ENCODE assay signal across 19 mouse cellular contexts in genomic region chr11:78155674-78156073, GRCm38 (mm10). TPM values are rescaled to one million over a fixed set of nuclear protein-coding genes. Genes with fewer than 3 reads are reported as not detected.
DNase-seq lines count a peak whose midpoint lies in the region; ATAC-seq lines count a peak whose summit lies in the region.
"Had no signal": no experiment of that assay in that cellular context is flagged by ENCODE, and none has a peak within 500 bp of the region (broad histone marks: within the 10 kb centered on the region; RNA-seq: fewer than 3 reads in every experiment).

No protein-coding gene starts in this region.

- peak overlapping the region; percentile 7; the same call in 1 of the 2 replicates for H3K27ac ChIP-seq in forebrain, embryonic 11.5 days (ENCODE audit: low read depth, low read length)
- no peak overlapping the region for H3K27ac ChIP-seq in forebrain, embryonic 12.5 days
- peak overlapping the region; percentile 64 for H3K27ac ChIP-seq in limb, embryonic 13.5 days
- no peak overlapping the region for H3K27ac ChIP-seq in limb, embryonic 10.5 days
- H3K27ac ChIP-seq: forebrain, embryonic 15.5 days; heart, adult 2 months; heart, embryonic 15.5 days had no signal

- peak; percentile 30 for DNase-seq in cerebellum, adult 9-11 months
- DNase-seq in cerebellum, adult 9-10 months: no peak
- DNase-seq in forebrain, embryonic 11.5 days (ENCODE audit: low spot score): no peak
- no peak for DNase-seq in limb, embryonic 10.5 days (ENCODE audit: low spot score)
- DNase-seq in testis, postnatal 10 days (ENCODE audit: low spot score): peak; percentile 34
- DNase-seq in testis, postnatal 14 days (ENCODE audit: low spot score): no peak
- DNase-seq: adrenal gland, postnatal 10 days; embryo, embryonic 11 days; gastrocnemius, postnatal 10 days; heart, adult 2 months; heart, postnatal 14 days; kidney, adult 11 months had no signal

- H3K4me3 ChIP-seq in forebrain, embryonic 11.5 days (ENCODE audit: low read depth, low read length): no peak overlapping the region
- no peak overlapping the region for H3K4me3 ChIP-seq in forebrain, embryonic 12.5 days (replicated peaks)
- no peak overlapping the region for H3K4me3 ChIP-seq in limb, embryonic 13.5 days
- no peak overlapping the region for H3K4me3 ChIP-seq in limb, embryonic 10.5 days
- H3K4me3 ChIP-seq: embryonic facial prominence, embryonic 13.5 days; forebrain, embryonic 15.5 days; heart, adult 2 months; heart, embryonic 15.5 days had no signal

- 0 out of 2 replicates have a peak, but pooled peaks cover 2% of the 10 kb centered on the region for H3K4me1 ChIP-seq in forebrain, embryonic 11.5 days (replicated peaks; ENCODE audit: control insufficient read depth, insufficient read depth, low read length)
- H3K4me1 ChIP-seq in forebrain, embryonic 12.5 days: peaks cover 18% of the 10 kb centered on the region
- peaks cover 39% of the 10 kb centered on the region for H3K4me1 ChIP-seq in limb, embryonic 13.5 days
- 0 out of 2 replicates have a peak, but pooled peaks cover 8% of the 10 kb centered on the region for H3K4me1 ChIP-seq in limb, embryonic 10.5 days

- no peak for ATAC-seq in forebrain, embryonic 11.5 days (replicated peaks; ENCODE audit: low FRiP score)
- no peak for ATAC-seq in forebrain, embryonic 12.5 days (ENCODE audit: low FRiP score)
- ATAC-seq in limb, embryonic 13.5 days (ENCODE audit: low FRiP score, low read depth): no peak
- ATAC-seq: forebrain, embryonic 15.5 days; hindbrain, embryonic 16.5 days had no signal

- H3K9me3 ChIP-seq in forebrain, embryonic 11.5 days (ENCODE audit: control insufficient read depth, low read length): no peaks in the 10 kb centered on the region
- no peaks in the 10 kb centered on the region for H3K9me3 ChIP-seq in forebrain, embryonic 12.5 days
- H3K9me3 ChIP-seq in limb, embryonic 13.5 days: no peaks in the 10 kb centered on the region
- H3K9me3 ChIP-seq in limb, embryonic 10.5 days (replicated peaks): no peaks in the 10 kb centered on the region
- H3K9me3 ChIP-seq: embryonic facial prominence, embryonic 13.5 days; forebrain, embryonic 15.5 days; heart, embryonic 15.5 days had no signal

- 70% methylated on average over 5 of the region's 5 CpGs for WGBS in forebrain, embryonic 11.5 days
- 79% methylated on average over 5 of the region's 5 CpGs for WGBS in forebrain, embryonic 12.5 days
- WGBS in limb, embryonic 13.5 days: 78% methylated on average over 5 of the region's 5 CpGs
- 88% methylated on average over 5 of the region's 5 CpGs for WGBS in limb, embryonic 10.5 days

- no peak overlapping the region for H3K4me2 ChIP-seq in forebrain, embryonic 11.5 days (ENCODE audit: low read depth, low read length, severe bottlenecking)
- no peak overlapping the region for H3K4me2 ChIP-seq in forebrain, embryonic 12.5 days
- no peak overlapping the region for H3K4me2 ChIP-seq in limb, embryonic 13.5 days (replicated peaks)
- H3K4me2 ChIP-seq: embryonic facial prominence, embryonic 13.5 days; forebrain, embryonic 15.5 days; heart, embryonic 11.5 days; heart, embryonic 15.5 days had no signal

- peaks cover 23% of the 10 kb centered on the region for H3K36me3 ChIP-seq in forebrain, embryonic 11.5 days (ENCODE audit: control insufficient read depth, insufficient read depth, low read length)
- peaks cover 95% of the 10 kb centered on the region for H3K36me3 ChIP-seq in forebrain, embryonic 12.5 days (replicated peaks)
- H3K36me3 ChIP-seq in limb, embryonic 13.5 days: peaks cover 92% of the 10 kb centered on the region
- peaks cover 99% of the 10 kb centered on the region for H3K36me3 ChIP-seq in limb, embryonic 10.5 days

- no peaks in the 10 kb centered on the region for H3K27me3 ChIP-seq in forebrain, embryonic 11.5 days (ENCODE audit: control insufficient read depth, insufficient read depth, low read length)
- no peaks in the 10 kb centered on the region for H3K27me3 ChIP-seq in forebrain, embryonic 12.5 days
- H3K27me3 ChIP-seq in limb, embryonic 13.5 days: no peaks in the 10 kb centered on the region
- H3K27me3 ChIP-seq in limb, embryonic 10.5 days (ENCODE audit: low read depth, poor library complexity, severe bottlenecking): no peaks in the 10 kb centered on the region
- H3K27me3 ChIP-seq: embryonic facial prominence, embryonic 13.5 days; forebrain, embryonic 15.5 days; heart, embryonic 15.5 days had no signal

- H3K9ac ChIP-seq in forebrain, embryonic 11.5 days (ENCODE audit: low read length): no peak overlapping the region
- no peak overlapping the region for H3K9ac ChIP-seq in forebrain, embryonic 12.5 days
- H3K9ac ChIP-seq in limb, embryonic 13.5 days: no peak overlapping the region
- H3K9ac ChIP-seq: embryonic facial prominence, embryonic 13.5 days; forebrain, embryonic 15.5 days; heart, embryonic 15.5 days had no signal

RNA-seq across cellular contexts. Expression of gene Traf4, which starts 9.7 kb away (rescaled TPM):
- 77.7 and 79.6 TPM in 2 replicates for polyA plus RNA-seq in forebrain, embryonic 11.5 days (2014; fragmentation: Nextera tagmentation; extraction: Ambion mirVana)
- polyA plus RNA-seq in forebrain, embryonic 12.5 days (2016; fragmentation: Nextera tagmentation; extraction: Ambion mirVana): 121 and 127 TPM in 2 replicates
- polyA plus RNA-seq in limb, embryonic 13.5 days (2015; fragmentation: Nextera tagmentation; extraction: Ambion mirVana): 108 and 109 TPM in 2 replicates
- polyA plus RNA-seq in limb, embryonic 10.5 days (2016; fragmentation: Nextera tagmentation; extraction: Ambion mirVana): 178 and 181 TPM in 2 replicates

RNA-seq across cellular contexts. Expression of gene Nek8, which starts 20.8 kb away (rescaled TPM):
- 7.6 and 9.6 TPM in 2 replicates for polyA plus RNA-seq in forebrain, embryonic 11.5 days (2014; fragmentation: Nextera tagmentation; extraction: Ambion mirVana)
- 8.8 and 9.4 TPM in 2 replicates for polyA plus RNA-seq in forebrain, embryonic 12.5 days (2016; fragmentation: Nextera tagmentation; extraction: Ambion mirVana)
- 20.1 and 20.7 TPM in 2 replicates for polyA plus RNA-seq in limb, embryonic 13.5 days (2015; fragmentation: Nextera tagmentation; extraction: Ambion mirVana)
- 17.3 and 19.9 TPM in 2 replicates for polyA plus RNA-seq in limb, embryonic 10.5 days (2016; fragmentation: Nextera tagmentation; extraction: Ambion mirVana)

RNA-seq across cellular contexts. Expression of gene Tlcd1, which starts 20.8 kb away (rescaled TPM):
- polyA plus RNA-seq in forebrain, embryonic 11.5 days (2014; fragmentation: Nextera tagmentation; extraction: Ambion mirVana): 7.1 and 9.9 TPM in 2 replicates
- polyA plus RNA-seq in forebrain, embryonic 12.5 days (2016; fragmentation: Nextera tagmentation; extraction: Ambion mirVana): 5.5 and 6.9 TPM in 2 replicates
- 13.5 and 14.1 TPM in 2 replicates for polyA plus RNA-seq in limb, embryonic 13.5 days (2015; fragmentation: Nextera tagmentation; extraction: Ambion mirVana)
- 10.0 and 13.1 TPM in 2 replicates for polyA plus RNA-seq in limb, embryonic 10.5 days (2016; fragmentation: Nextera tagmentation; extraction: Ambion mirVana)

RNA-seq across cellular contexts. Expression of gene Rpl23a, which starts 27.7 kb away (rescaled TPM):
- 1,094 and 1,161 TPM in 2 replicates for polyA plus RNA-seq in forebrain, embryonic 11.5 days (2014; fragmentation: Nextera tagmentation; extraction: Ambion mirVana)
- 931 and 997 TPM in 2 replicates for polyA plus RNA-seq in forebrain, embryonic 12.5 days (2016; fragmentation: Nextera tagmentation; extraction: Ambion mirVana)
- polyA plus RNA-seq in limb, embryonic 13.5 days (2015; fragmentation: Nextera tagmentation; extraction: Ambion mirVana): 1,373 and 1,384 TPM in 2 replicates
- 1,157 and 1,293 TPM in 2 replicates for polyA plus RNA-seq in limb, embryonic 10.5 days (2016; fragmentation: Nextera tagmentation; extraction: Ambion mirVana)

RNA-seq across cellular contexts. Expression of gene Rab34, which starts 32.6 kb away (rescaled TPM):
- polyA plus RNA-seq in forebrain, embryonic 11.5 days (2014; fragmentation: Nextera tagmentation; extraction: Ambion mirVana): 54.7 and 58.8 TPM in 2 replicates
- 44.5 and 49.8 TPM in 2 replicates for polyA plus RNA-seq in forebrain, embryonic 12.5 days (2016; fragmentation: Nextera tagmentation; extraction: Ambion mirVana)
- polyA plus RNA-seq in limb, embryonic 13.5 days (2015; fragmentation: Nextera tagmentation; extraction: Ambion mirVana): 171 and 185 TPM in 2 replicates
- polyA plus RNA-seq in limb, embryonic 10.5 days (2016; fragmentation: Nextera tagmentation; extraction: Ambion mirVana): 139 and 141 TPM in 2 replicates

Comparison
In these comparisons a context has a peak if more than half of its experiments do, and no peak if none do; other contexts are left out.
1. DNase-seq: peak in cerebellum, adult 9-11 months (single experiment) and testis, postnatal 10 days (single experiment); none in cerebellum, adult 9-10 months (single experiment), forebrain, embryonic 11.5 days (single experiment), limb, embryonic 10.5 days (single experiment) and testis, postnatal 14 days (single experiment).
2. H3K27ac ChIP-seq: peak in forebrain, embryonic 11.5 days (single experiment) and limb, embryonic 13.5 days (single experiment); none in forebrain, embryonic 12.5 days (single experiment) and limb, embryonic 10.5 days (single experiment).